Mouse (Mus musculus) frontal cortex, adult 2 months (tissue): ENCODE measurements around the gene Rgl2. TPM values are rescaled to one million over a fixed set of nuclear protein-coding genes. Genes with fewer than 3 reads are reported as not detected.

Experiments
- DNase-seq, 2 experiments: peaks; one replicate each; pipeline ENCODE4 v3.0.0; 2022; ENCODE audit warnings: low spot score in 1 of 2; ENCODE audit errors: extremely low spot score in 1 of 2
- polyA plus RNA-seq: library from polyadenylated mRNA; depleted of rRNA; stranded (reverse); fragments of >200 nt; gene quantifications from 2 replicates; pipeline ENCODE4 v1.2.3, GENCODE M21; 2012; rRNA removed

The Rgl2 gene
- polyA plus RNA-seq, 1 experiment, result 154 TPM

DNA sequence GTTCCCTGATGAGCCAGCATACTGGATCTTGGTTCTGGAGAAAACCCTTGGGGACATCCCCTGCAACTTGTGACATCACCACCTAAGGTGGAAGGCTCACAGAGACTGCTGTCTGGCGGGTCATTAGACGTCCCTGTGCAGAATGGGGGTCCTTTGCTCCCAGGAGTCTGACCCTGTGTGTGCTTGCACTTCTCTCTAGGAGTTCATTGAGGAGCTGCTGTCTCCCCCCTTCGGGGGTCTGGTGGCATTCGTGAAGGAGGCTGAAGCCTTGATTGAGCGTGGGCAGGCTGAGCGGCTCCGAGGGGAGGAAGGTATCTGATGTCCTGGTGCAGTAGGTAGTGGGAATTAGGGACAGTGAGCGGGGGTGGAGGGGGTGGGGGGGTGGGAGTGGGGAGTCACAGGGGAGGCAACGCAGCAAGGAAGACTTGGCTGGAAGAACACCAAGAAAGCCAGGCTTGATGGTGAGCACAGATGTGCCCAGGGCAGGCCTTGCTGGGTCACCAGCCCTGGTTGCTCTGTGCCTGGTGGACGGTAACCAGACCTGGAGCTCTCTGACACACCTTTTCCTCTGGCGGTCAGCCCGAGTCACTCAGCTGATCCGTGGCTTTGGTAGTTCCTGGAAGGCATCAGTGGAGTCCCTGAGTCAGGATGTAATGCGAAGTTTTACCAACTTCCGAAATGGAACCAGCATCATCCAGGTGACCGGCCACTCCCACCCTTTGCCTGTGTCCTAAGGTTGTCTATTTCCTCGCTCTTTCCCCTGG, 35.9 kb downstream of the Rgl2 start:
- no peak for DNase-seq

DNA sequence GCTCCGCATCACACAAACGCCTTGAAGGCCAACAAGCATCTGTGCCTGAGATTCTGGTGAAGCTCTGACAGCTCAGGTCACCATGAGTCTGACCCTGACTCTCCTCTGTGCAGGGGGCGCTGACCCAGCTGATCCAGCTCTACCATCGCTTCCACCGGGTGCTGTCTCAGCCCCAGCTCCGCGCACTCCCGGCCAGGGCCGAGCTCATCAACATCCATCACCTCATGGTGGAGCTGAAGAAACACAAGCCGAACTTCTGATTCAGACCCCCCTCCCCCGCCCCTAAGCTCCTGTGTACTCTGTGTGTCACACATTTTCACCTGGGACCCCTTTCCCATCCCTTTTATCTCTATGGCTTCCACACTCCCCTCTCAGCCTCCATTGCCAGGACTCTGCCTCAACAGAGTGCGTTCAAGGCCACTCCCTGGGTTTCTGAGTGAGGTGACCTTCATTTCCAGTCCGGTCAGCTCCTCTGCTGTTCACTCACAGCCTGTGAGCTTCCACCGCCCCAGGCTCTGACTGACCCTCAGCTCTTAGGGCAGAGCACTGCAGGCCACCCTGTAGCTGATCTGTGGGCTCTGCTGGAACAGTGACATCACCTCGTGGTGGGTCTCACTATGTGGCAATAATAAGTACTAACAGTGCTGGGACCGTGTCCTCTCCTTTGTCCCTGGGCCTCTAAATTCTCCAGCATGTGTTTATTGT, 36.7 kb downstream of the Rgl2 start:
- no peak for DNase-seq

DNA sequence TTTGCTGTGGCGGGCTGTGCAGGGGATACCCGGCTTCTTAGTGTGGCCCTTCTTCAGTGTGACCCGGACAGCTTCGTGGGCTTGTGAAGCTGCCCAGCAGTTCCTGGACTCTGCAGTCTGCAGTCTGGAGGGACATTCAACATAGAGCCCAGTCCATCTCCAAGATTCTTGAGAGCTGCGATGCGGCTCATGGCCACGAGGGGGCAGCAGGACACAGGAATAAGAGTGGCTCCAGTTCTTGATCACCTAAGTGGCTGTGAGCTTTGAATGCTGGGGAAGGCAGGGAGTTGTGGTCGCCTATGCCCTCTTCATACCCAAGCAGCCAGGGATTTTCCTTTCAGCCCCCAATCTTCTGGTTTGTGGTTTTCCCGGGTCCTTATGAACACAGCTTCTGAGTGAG, 39.1 kb downstream of the Rgl2 start:
- peak in 1 of 2 experiments; percentile 86 for DNase-seq

DNA sequence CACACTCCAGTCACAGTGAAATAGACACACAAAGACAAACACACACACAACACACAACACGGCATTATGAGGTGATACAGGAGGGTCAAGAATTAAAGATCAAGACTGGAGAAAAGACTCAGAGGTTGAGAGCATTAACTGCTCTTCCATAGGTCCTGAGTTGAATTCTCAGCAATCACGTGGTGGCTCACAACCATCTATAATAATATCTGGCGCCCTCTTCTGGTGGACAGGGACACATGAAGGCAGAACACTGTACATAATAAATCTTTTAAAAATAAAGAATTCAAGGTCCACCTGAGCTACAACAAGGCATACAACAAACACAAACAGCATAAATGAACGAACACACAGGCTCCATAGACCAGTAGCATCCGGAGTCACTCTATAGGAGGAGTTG, 39.6 kb downstream of the Rgl2 start:
- DNase-seq, result no peak

DNA sequence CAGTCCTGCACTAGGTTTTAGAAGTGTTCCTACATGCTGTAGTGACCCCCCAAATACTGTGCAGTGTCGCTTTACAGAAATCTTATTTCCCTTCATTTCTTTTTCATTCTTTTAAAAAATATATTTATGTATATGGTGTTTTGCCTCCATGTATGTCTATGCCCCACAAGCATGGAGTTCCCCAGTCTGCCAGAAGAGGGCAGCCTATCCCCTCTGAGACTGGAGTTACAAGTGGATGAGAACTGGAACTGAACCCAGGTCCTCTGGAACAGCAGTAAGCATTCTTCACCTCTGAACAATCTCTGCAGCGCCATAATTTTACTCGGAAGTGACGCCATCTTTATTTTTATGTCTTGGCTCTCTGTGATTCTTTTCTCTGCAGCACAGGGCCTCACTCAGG, 40.1 kb downstream of the Rgl2 start:
- no peak for DNase-seq

DNA sequence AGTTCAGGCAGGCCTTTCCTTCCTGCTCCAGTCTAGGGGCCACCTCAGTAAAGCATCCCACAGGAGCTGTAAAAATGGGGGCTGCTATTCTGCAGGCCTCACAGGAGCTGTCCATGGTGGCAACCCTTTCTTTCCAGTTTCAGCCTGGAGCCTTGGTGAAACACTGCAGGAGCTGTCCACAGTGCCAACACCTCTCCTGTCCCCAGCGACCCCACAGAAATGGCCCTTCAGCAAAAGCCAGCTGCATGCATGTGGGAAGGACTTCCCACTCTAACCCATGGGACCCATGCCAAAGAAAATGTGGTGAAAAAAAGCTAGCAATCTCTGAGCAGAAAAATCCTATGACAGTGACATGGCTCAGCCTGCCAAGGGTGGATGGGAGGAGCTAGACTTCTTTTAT, 43.3 kb downstream of the Rgl2 start:
- DNase-seq, result no peak

DNA sequence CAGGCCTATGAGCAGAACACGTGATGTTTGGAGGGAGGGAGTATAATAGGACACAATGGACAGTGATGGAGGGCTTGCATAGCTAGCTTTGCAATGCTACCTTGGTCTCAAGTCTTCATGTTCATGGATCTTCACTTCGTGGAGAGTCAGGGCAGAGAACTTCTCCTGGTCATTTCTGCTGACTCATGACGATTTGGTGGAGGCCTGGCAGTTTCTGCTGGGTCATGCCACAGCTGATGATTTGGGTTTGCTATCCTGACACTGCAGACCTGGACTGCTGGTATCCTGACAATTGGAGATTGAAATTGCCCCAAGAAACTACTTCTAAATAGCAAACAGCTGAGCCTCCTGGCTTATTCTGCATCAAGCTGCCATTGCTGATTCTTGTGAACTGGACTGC, 44.2 kb downstream of the Rgl2 start:
- DNase-seq, result no peak

DNA sequence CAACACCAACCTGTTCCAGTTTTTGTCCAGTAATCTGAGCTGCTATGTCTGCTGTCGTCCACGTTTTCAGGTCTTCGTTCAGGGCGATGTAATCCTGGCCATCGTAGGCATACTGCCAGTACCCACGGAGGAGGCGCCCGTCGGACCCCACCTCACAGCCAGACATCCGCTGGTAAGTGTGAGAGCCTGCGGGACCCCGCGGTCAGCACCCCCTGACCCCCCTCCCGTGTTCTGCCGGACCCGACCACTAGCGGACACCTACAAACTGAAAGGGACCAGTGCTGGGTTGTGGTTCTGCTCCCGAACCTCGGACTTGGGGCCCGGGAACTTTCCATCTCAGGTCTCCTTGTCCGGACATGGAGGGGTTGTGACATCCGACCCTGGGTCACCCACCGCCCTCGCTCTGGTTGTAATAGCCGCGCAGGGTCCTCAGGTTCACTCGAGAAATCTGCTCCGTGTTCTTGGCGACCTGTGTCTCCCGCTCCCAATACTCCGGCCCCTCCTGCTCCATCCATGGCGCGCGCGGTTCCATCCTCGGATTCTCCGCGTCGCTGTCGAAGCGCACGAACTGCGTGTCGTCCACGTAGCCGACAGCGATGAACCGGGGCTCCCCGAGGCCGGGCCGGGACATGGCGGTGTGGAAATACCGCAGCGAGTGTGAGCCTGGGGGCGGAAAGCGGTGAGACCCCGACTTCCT, 48.7 kb downstream of the Rgl2 start:
- DNase-seq, result no peak

DNA sequence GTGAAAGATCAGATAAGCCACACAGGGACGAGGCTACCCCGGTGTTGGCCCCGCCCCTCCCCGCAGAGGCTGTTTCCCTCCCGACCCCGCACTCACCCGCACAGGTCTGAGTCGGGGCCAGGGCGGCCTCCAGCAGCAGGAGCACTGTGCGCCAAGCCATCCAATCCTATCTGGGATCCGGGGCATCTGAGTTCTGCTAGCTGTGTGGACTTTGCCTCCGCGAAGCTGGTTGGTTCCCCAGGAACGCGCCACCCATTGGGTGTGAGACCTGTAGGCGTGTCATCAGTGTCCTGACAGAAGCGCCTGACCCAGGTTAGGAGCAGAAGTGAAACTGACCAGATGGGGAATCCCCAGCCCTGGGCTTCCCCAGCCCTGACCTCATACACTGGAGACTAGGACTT, 49.3 kb downstream of the Rgl2 start:
- DNase-seq, result no peak

DNA sequence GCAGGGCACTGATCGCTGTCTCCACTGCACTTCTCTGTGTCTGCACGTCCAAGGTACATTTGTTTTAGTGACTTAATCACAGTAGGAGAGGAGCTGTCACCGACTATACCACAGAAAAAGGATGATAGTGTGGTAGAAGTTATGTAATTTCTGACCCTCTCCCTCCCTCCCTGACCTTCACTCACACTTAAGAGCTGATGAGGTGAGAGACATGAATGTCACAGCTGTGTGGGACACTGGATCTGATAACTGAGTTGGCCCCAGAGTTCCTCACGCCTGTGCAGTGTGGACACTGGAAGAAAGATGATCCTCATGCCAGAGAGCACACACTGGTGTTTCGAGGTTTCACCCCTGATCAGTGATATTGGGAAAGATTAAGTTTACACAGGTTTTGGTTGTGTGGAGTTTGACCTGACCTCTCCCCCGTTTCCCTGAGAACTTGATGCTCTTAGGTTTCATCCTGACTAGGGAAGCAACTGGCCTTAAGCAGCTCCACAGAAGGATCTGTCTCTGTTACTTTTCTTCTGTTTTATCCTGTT, 50.2 kb downstream of the Rgl2 start:
- DNase-seq, result no peak

DNA sequence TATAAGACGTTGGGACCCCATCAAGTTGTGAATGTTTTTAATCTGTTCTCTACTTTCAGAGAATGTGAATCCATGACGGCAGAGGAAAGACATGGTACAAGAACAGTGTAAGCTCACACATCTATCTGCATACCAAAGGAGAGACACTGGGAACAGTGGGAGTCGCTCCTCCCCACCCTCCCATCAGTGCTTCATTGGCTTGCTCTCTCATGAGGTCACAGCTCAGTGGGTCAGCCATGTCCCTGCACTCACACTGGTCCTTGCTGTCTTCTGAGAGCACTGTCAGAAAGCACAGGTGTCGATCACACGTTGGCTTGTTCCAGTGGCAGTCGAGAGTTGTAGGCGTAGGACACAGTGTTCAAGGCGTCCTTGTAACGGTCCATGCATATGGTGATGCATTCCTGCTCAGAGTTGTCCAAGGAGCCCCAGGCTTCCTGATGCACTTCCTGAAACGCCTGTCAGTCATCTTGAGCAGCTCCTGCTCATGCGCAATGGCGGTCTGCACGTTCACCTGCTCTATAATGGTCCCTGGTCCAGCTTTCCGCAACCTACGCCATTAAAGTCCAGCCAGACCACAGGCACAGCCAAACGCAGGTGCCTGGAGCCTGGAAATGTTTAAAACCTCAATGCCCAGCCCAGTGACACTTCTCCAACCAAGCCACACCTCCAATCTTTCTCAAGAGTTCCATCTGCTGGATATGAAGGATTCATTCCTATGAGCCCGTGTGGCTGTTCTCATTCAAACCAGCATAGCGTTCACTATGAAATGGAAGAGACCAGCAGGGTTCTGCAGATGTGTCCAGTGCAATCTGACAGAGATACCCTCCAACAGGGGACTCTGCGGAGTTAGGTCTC, 51.1 kb downstream of the Rgl2 start:
- no peak for DNase-seq

DNA sequence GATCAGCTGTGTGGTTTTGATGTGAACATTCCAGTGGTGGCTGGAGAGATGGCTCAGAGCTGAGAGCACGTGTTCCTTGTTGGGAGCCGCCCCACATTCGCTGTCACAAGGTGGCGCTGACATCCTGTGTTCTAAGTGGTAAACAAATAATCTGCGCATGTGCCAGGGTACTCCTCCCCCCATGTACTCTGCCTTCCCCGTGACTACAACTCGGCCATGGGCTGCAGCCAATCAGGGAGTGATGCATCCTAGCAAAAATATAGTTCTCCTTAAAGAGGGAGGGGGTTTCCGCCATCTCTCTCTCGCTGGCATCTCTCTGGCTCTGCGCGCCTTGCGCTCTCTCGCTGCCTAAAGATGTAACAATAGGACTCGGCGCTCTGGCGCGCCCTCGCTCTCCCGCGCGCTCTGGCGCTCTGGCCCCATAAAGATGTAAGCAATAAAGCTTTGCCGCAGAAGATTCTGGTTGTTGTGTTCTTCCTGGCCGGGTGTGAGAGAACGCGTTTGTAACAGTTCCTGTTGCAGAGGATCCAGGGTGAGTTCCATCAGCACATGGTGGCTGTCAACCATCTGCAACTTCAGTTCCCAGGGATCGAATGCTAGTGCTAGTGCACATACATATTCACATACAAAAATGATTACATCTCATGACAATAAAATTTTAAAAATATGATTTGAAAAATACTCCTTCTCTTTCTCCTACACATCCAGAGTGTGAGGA, 52.0 kb downstream of the Rgl2 start:
- DNase-seq, result peak; percentile 91

DNA sequence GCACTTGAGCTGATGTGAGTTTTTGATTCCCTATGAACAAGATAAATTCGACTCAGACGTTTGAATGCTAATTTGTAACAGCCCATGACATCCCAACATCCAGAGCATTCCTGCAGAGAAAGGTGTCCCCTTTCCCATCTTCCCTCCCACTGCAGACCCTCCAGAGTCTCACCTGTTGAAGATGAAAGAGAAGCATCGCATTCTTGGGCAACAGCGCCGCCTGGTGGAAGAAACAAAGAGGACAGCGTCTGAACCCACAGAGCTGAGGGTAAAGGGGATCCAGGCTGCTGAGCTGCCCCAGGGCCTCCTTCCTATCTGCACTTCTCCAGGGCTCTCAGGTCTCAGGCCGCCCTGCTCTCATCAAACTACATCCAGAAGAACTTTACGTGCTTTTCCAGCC, 52.8 kb downstream of the Rgl2 start:
- DNase-seq, result peak in 1 of 2 experiments; percentile 68

Other genes starting within 250 kb of the Rgl2 start
- gene Hnrnpm, start 242.7 kb upstream of the Rgl2 start, polyA plus RNA-seq, result 190 and 223 TPM in 2 replicates
- gene March2, start 210.9 kb upstream of the Rgl2 start, polyA plus RNA-seq, result 104 and 117 TPM in 2 replicates
- 461 and 466 TPM in 2 replicates for gene Rab11b, start 169.0 kb upstream of the Rgl2 start, polyA plus RNA-seq
- gene Angptl4, start 147.7 kb upstream of the Rgl2 start, polyA plus RNA-seq, result 4.2 and 4.4 TPM in 2 replicates
- gene Kank3, start 119.0 kb upstream of the Rgl2 start, polyA plus RNA-seq, result 171 and 180 TPM in 2 replicates
- 683 and 811 TPM in 2 replicates for gene Rps28, start 105.0 kb upstream of the Rgl2 start, polyA plus RNA-seq
- gene Ndufa7, start 105.0 kb upstream of the Rgl2 start, polyA plus RNA-seq, result 316 and 318 TPM in 2 replicates
- gene Cd320, start 86.5 kb upstream of the Rgl2 start, polyA plus RNA-seq, result 30.1 and 31.8 TPM in 2 replicates
- not detected in 2 replicates for gene Gm7029, start 55.7 kb upstream of the Rgl2 start, polyA plus RNA-seq
- 2.5 and 2.6 TPM in 2 replicates for gene Kifc1, start 38.9 kb upstream of the Rgl2 start, polyA plus RNA-seq
- 1.3 and 1.5 TPM in 2 replicates for gene Platr17, start 24.4 kb upstream of the Rgl2 start, polyA plus RNA-seq
- gene Daxx, start 20.1 kb upstream of the Rgl2 start, polyA plus RNA-seq, result 26.4 and 27.2 TPM in 2 replicates
- gene Tapbp, start 13.6 kb upstream of the Rgl2 start, polyA plus RNA-seq, result 25.4 and 28.5 TPM in 2 replicates
- gene Zbtb22, start 13.6 kb upstream of the Rgl2 start, polyA plus RNA-seq, result 29.9 and 33.4 TPM in 2 replicates
- gene Pfdn6, start 10.8 kb downstream of the Rgl2 start, polyA plus RNA-seq, result 101 and 130 TPM in 2 replicates
- gene Wdr46, start 11.1 kb downstream of the Rgl2 start, polyA plus RNA-seq, result 13.3 and 13.7 TPM in 2 replicates
- 6.9 and 7.5 TPM in 2 replicates for gene B3galt4, start 21.9 kb downstream of the Rgl2 start, polyA plus RNA-seq
- 69.5 and 70.5 TPM in 2 replicates for gene Vps52, start 26.3 kb downstream of the Rgl2 start, polyA plus RNA-seq
- 488 and 518 TPM in 2 replicates for gene Rps18, start 26.5 kb downstream of the Rgl2 start, polyA plus RNA-seq
- gene H2-K1, start 70.8 kb downstream of the Rgl2 start, polyA plus RNA-seq, result 75.5 and 94.5 TPM in 2 replicates
- gene Ring1, start 95.1 kb downstream of the Rgl2 start, polyA plus RNA-seq, result 80.9 and 89.6 TPM in 2 replicates
- gene H2-Ke6, start 98.5 kb downstream of the Rgl2 start, polyA plus RNA-seq, result 84.6 and 87.2 TPM in 2 replicates
- gene Slc39a7, start 102.1 kb downstream of the Rgl2 start, polyA plus RNA-seq, result 101 and 102 TPM in 2 replicates
- 69.5 and 79.4 TPM in 2 replicates for gene Rxrb, start 102.3 kb downstream of the Rgl2 start, polyA plus RNA-seq
- 10.0 and 10.7 TPM in 2 replicates for gene Col11a2, start 109.9 kb downstream of the Rgl2 start, polyA plus RNA-seq
- gene H2-Oa, start 162.8 kb downstream of the Rgl2 start, polyA plus RNA-seq, result 1.1 and 1.2 TPM in 2 replicates
- 26.3 and 26.8 TPM in 2 replicates for gene H2-DMa, start 190.0 kb downstream of the Rgl2 start, polyA plus RNA-seq
- 167 and 194 TPM in 2 replicates for gene Brd2, start 193.1 kb downstream of the Rgl2 start, polyA plus RNA-seq
- 0.99 and 1.1 TPM in 2 replicates for gene H2-DMb2, start 213.8 kb downstream of the Rgl2 start, polyA plus RNA-seq
- gene H2-DMb1, start 223.5 kb downstream of the Rgl2 start, polyA plus RNA-seq, result 3.1 and 3.5 TPM in 2 replicates